Mouse (Mus musculus): ENCODE results near the gene Adat2.

GRCm38 (mm10) chr10:13570697-13571538 is 18.2 kb downstream of the Adat2 start:
- TF ChIP-seq CTCF (IDR thresholded peaks at IDR 0.05; ENCODE audit: low read depth), result no peak
- no peak for TF ChIP-seq EP300 (optimal IDR thresholded peaks at IDR 0.05)
